Mouse (Mus musculus) gastrocnemius, postnatal 4 days (tissue): ENCODE measurements around the gene Rhebl1. TPM values are rescaled to one million over a fixed set of nuclear protein-coding genes. Genes with fewer than 3 reads are reported as not detected.
"Not testable (repeated sequence)": the region's sequence is repeated elsewhere in the genome, so short reads cannot be mapped to it uniquely, and the experiment has no call there.

Experiments
- DNase-seq, 2 experiments: peaks; one replicate each; pipeline ENCODE4 v3.0.0; 2021 to 2022; ENCODE audit warnings: low spot score in 2 of 2, mixed read lengths in 2 of 2
- long read RNA-seq, 2 experiments: library from polyadenylated mRNA; stranded (forward); transcript quantifications; one replicate each; pipeline ENCODE4 v2.0.0; 2021
- total RNA-seq, 2 experiments: library from RNA; stranded (reverse); gene quantifications; 2 replicates each; pipeline ENCODE4 v1.2.3; 2021

Rhebl1 gene
- total RNA-seq, result 1 to 10 TPM; 2.4 to 3.6 TPM
- long read RNA-seq, experiment 1, partial matches to known transcripts, result 5 of 6 reads
- long read RNA-seq, experiment 1, other reads (novel, unspliced or antisense), result 0 of 6 reads
- long read RNA-seq, experiment 2, partial matches to known transcripts, result 3 of 4 reads
- long read RNA-seq, experiment 2, other reads (novel, unspliced or antisense), result 0 of 4 reads

- peak in 1 of 2 experiments; percentile 41 for DNase-seq
Measured at GRCm38 (mm10) chr15:98893940-98894745, at the start of gene Rhebl1. TSS of gene Rhebl1 (minus strand) at chr15:98894540.

GRCm38 (mm10) chr15:98943133-98943532, 48.8 kb upstream of the Rhebl1 start:
- no peak for DNase-seq

- DNase-seq, result no peak
Measured at GRCm38 (mm10) chr15:98942081-98942480, 47.7 kb upstream of the Rhebl1 start.

GRCm38 (mm10) chr15:98941539-98941938, 47.2 kb upstream of the Rhebl1 start:
- DNase-seq, result no peak

GRCm38 (mm10) chr15:98940816-98941215, 46.5 kb upstream of the Rhebl1 start:
- DNase-seq, result no peak

- DNase-seq, result peak; percentile 90 to 94
Measured at GRCm38 (mm10) chr15:98934217-98934839, 40.0 kb upstream of the Rhebl1 start, which contains the start of gene Tuba1b. TSS of gene Tuba1b (minus strand) at chr15:98934565.

GRCm38 (mm10) chr15:98933833-98934216, 39.5 kb upstream of the Rhebl1 start:
- DNase-seq, result peak; percentile 93 to 97

- not testable (repeated sequence) for DNase-seq
Measured at GRCm38 (mm10) chr15:98933004-98933671, 38.8 kb upstream of the Rhebl1 start.

- DNase-seq, result no peak
Measured at GRCm38 (mm10) chr15:98930998-98931397, 36.7 kb upstream of the Rhebl1 start.

GRCm38 (mm10) chr15:98930017-98930734, 35.8 kb upstream of the Rhebl1 start:
- no peak for DNase-seq

- peak in 1 of 2 experiments; percentile 61 for DNase-seq
Measured at GRCm38 (mm10) chr15:98928598-98929240, 34.4 kb upstream of the Rhebl1 start.

- DNase-seq, result no peak
Measured at GRCm38 (mm10) chr15:98927566-98927965, 33.2 kb upstream of the Rhebl1 start.

- DNase-seq, result no peak
Measured at GRCm38 (mm10) chr15:98924682-98925081, 30.3 kb upstream of the Rhebl1 start.

- no peak for DNase-seq
Measured at GRCm38 (mm10) chr15:98923031-98923537, 28.7 kb upstream of the Rhebl1 start.

- DNase-seq, result no peak
Measured at GRCm38 (mm10) chr15:98922581-98922980, 28.2 kb upstream of the Rhebl1 start.

GRCm38 (mm10) chr15:98921510-98921909, 27.2 kb upstream of the Rhebl1 start:
- DNase-seq, result no peak

- not testable (repeated sequence) for DNase-seq
Measured at GRCm38 (mm10) chr15:98918499-98918895, 24.2 kb upstream of the Rhebl1 start.

GRCm38 (mm10) chr15:98917538-98918498, 23.5 kb upstream of the Rhebl1 start, which contains the start of gene Lmbr1l:
TSS of gene Lmbr1l (minus strand) at chr15:98918231.
- peak; percentile 94 to 99 for DNase-seq

GRCm38 (mm10) chr15:98917091-98917490, 22.8 kb upstream of the Rhebl1 start:
- peak in 1 of 2 experiments; percentile 25 for DNase-seq
